Mouse (Mus musculus): ENCODE measurements around the gene Epc2. TPM values are rescaled to one million over a fixed set of nuclear protein-coding genes. Genes with fewer than 3 reads are reported as not detected.

The Epc2 gene
- polyA plus RNA-seq (2014; fragmentation: Illumina TruSeq; extraction: RNeasy Lipid Tissue Mini Kit (QIAGEN cat#74804)): 113 TPM

DNA sequence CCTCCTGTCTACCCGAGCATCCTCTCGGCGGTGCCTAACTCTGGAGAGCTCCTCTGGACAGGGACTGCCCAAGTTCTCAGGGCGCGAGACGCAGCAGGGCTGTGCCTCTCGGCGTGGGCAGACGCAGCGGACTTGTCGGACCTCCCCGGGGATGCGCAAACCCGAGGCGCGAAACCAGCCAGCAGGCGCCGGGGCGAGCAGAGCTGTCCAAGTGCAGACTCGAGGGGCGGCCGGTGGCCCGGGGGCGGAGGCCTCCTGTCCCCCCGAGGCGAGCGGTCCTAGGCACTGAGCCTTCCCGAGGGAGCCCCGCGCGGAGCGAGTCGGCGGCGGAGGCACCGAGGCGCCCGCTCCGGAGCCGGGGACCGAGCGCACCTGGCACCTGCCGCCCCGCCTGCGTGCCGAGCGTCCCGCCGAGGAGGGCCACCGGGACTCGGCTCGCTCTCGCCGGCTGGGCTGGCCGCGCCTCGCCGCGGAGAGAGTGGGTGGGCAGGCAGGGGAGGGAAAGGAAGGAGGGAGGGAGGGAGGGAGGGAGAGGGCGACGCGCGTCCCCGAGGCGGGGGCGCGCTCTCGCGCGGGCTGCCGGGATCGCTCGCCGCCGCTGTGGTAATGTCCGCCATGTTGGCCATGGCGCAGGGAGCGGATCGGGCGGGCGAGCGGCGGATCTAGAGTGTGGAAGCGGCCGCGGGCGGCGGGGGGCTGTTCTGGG is at the start of gene Epc2:
Gene Epc2 (plus strand): TSS at position 556 of the 706 bp plus-strand sequence.

Other genes with a start within 250 kb of the Epc2 start
- 10.4 TPM for gene Kif5c, start 167.8 kb downstream of the Epc2 start, polyA plus RNA-seq (2014; fragmentation: Illumina TruSeq; extraction: RNeasy Lipid Tissue Mini Kit (QIAGEN cat#74804))